Mouse (Mus musculus) MEL (cell line): ENCODE results near the gene 2310057J18Rik. TPM values are rescaled to one million over a fixed set of nuclear protein-coding genes. Genes with fewer than 3 reads are reported as not detected.
"Not testable (repeated sequence)": the region's sequence is repeated elsewhere in the genome, so short reads cannot be mapped to it uniquely, and the experiment has no call there.

Experiments used
- DNase-seq: peaks from one replicate; pipeline ENCODE4 v3.0.0; 2011; ENCODE audit warnings: low read depth, low spot score
- H3K27ac ChIP-seq: 2 replicates; pipeline ENCODE4 v1.5.1; 2012; ENCODE audit warnings: low read depth, mild to moderate bottlenecking, control low read depth, low read length, moderate library complexity; ENCODE audit not compliant: control insufficient read depth
- H3K27me3 ChIP-seq, 2 experiments: fragments of 150-350 bp in 1 of 2; sonication (generic) in 1 of 2; 2 replicates each; pipeline ENCODE4 v1.6.1; 2012; ENCODE audit warnings: low read length in 2 of 2, mild to moderate bottlenecking in 2 of 2, improper control_type of control experiment in 1 of 2, moderate library complexity in 1 of 2; ENCODE audit not compliant: insufficient read depth in 2 of 2, control insufficient read depth in 1 of 2
- H3K36me3 ChIP-seq, 2 experiments: 2 replicates each; pipeline ENCODE4 v1.6.1; 2012 to 2014; ENCODE audit warnings: low read length in 2 of 2, improper control_type of control experiment in 1 of 2, inconsistent platforms in 1 of 2, mild to moderate bottlenecking in 1 of 2; ENCODE audit not compliant: insufficient read depth in 2 of 2, control insufficient read depth in 1 of 2
- H3K4me1 ChIP-seq, 2 experiments: fragments of 150-350 bp in 1 of 2; sonication (generic) in 1 of 2; 2 replicates each; pipeline ENCODE4 v1.6.1; 2012; ENCODE audit warnings: low read length in 2 of 2, improper control_type of control experiment in 1 of 2, mild to moderate bottlenecking in 1 of 2; ENCODE audit not compliant: insufficient read depth in 2 of 2, control insufficient read depth in 1 of 2
- H3K4me3 ChIP-seq, 2 experiments: fragments of 150-350 bp in 1 of 2; sonication (generic) in 1 of 2; 2 replicates each; pipeline ENCODE4 v1.5.1; 2012; ENCODE audit warnings: low read depth in 2 of 2, low read length in 2 of 2, mild to moderate bottlenecking in 2 of 2, moderate library complexity in 2 of 2, control low read depth in 1 of 2, improper control_type of control experiment in 1 of 2; ENCODE audit not compliant: control insufficient read depth in 1 of 2, insufficient read depth in 1 of 2
- H3K79me2 ChIP-seq: 2 replicates; pipeline ENCODE4 v1.6.1; 2012; ENCODE audit warnings: mild to moderate bottlenecking, low read length, moderate library complexity; ENCODE audit not compliant: control insufficient read depth, poor library complexity, insufficient read depth
- H3K9ac ChIP-seq: 2 replicates; pipeline ENCODE4 v1.6.1; 2012; ENCODE audit warnings: low read depth, mild to moderate bottlenecking, control low read depth, low read length, moderate library complexity; ENCODE audit not compliant: control insufficient read depth, poor library complexity, severe bottlenecking
- H3K9me3 ChIP-seq: fragments of 150-350 bp; sonication (generic); replicated peaks from 2 replicates; pipeline ENCODE4 v1.6.1; 2012; ENCODE audit warnings: mild to moderate bottlenecking, low read length, improper control_type of control experiment, moderate library complexity; ENCODE audit not compliant: insufficient read depth
- CHD1 ChIP-seq: IDR thresholded peaks from 2 replicates; pipeline ENCODE4 v1.6.1; 2012; ENCODE audit warnings: low read depth, mild to moderate bottlenecking, inconsistent platforms, low read length, improper control_type of control experiment
- CHD2 ChIP-seq: IDR thresholded peaks from 2 replicates; pipeline ENCODE4 v1.6.1; 2011; ENCODE audit warnings: low read length, improper control_type of control experiment
- ELF1 ChIP-seq: IDR thresholded peaks from 2 replicates; pipeline ENCODE4 v1.6.1; 2014; ENCODE audit warnings: low read depth, mild to moderate bottlenecking, inconsistent platforms, low read length, improper control_type of control experiment, moderate library complexity
- EP300 ChIP-seq, 2 experiments: IDR thresholded peaks; 2 replicates each; pipeline ENCODE4 v1.6.1; 2011; ENCODE audit warnings: improper control_type of control experiment in 2 of 2, low read length in 2 of 2, low read depth in 1 of 2, mild to moderate bottlenecking in 1 of 2
- GABPA ChIP-seq: IDR thresholded peaks from 2 replicates; pipeline ENCODE4 v1.6.1; 2012; ENCODE audit warnings: low read depth, mild to moderate bottlenecking, inconsistent platforms, low read length, improper control_type of control experiment, moderate library complexity
- GATA1 ChIP-seq: IDR thresholded peaks from 2 replicates; pipeline ENCODE4 v1.6.1; 2011; ENCODE audit warnings: low read depth, low read length, improper control_type of control experiment
- HCFC1 ChIP-seq: IDR thresholded peaks from 2 replicates; pipeline ENCODE4 v1.6.1; 2012; ENCODE audit warnings: low read depth, mild to moderate bottlenecking, inconsistent platforms, low read length, improper control_type of control experiment, moderate library complexity
- JUND ChIP-seq: IDR thresholded peaks from 2 replicates; pipeline ENCODE4 v1.6.1; 2011; ENCODE audit warnings: low read depth, mild to moderate bottlenecking, improper control_type of control experiment, low read length
- KAT2A ChIP-seq: conservative IDR thresholded peaks from 2 replicates; pipeline ENCODE4 v1.6.1; 2012; ENCODE audit warnings: low read depth, low read length, improper control_type of control experiment, inconsistent platforms
- MAFK ChIP-seq: IDR thresholded peaks from 2 replicates; pipeline ENCODE4 v1.6.1; 2011; ENCODE audit warnings: low read depth, mild to moderate bottlenecking, low read length, improper control_type of control experiment, borderline replicate concordance
- MEF2A ChIP-seq: IDR thresholded peaks from 2 replicates; pipeline ENCODE4 v1.6.1; 2014; ENCODE audit warnings: low read depth, mild to moderate bottlenecking, inconsistent platforms, low read length, improper control_type of control experiment; ENCODE audit not compliant: poor library complexity, insufficient replicate concordance, severe bottlenecking; ENCODE audit errors: extremely low read depth
- MYC ChIP-seq: IDR thresholded peaks from 2 replicates; pipeline ENCODE4 v1.6.1; 2011; ENCODE audit warnings: low read depth, mild to moderate bottlenecking, low read length, improper control_type of control experiment, moderate library complexity
- NRF1 ChIP-seq: IDR thresholded peaks from 2 replicates; pipeline ENCODE4 v1.6.1; 2014; ENCODE audit warnings: low read depth, mild to moderate bottlenecking, inconsistent platforms, low read length, improper control_type of control experiment, moderate library complexity; ENCODE audit not compliant: poor library complexity, insufficient read depth, severe bottlenecking
- RAD21 ChIP-seq: IDR thresholded peaks from 2 replicates; pipeline ENCODE4 v1.6.1; 2011; ENCODE audit warnings: mild to moderate bottlenecking, low read depth, low read length, improper control_type of control experiment
- SIN3A ChIP-seq: IDR thresholded peaks from 2 replicates; pipeline ENCODE4 v1.6.1; 2012; ENCODE audit warnings: low read length, improper control_type of control experiment, inconsistent platforms
- TAL1 ChIP-seq: IDR thresholded peaks from 2 replicates; pipeline ENCODE4 v1.6.1; 2012; ENCODE audit warnings: mild to moderate bottlenecking, inconsistent platforms, low read length, moderate library complexity, mixed read lengths
- TCF12 ChIP-seq: IDR thresholded peaks from 2 replicates; pipeline ENCODE4 v1.6.1; 2014; ENCODE audit warnings: low read depth, mild to moderate bottlenecking, inconsistent platforms, low read length, improper control_type of control experiment, moderate library complexity
- USF1 ChIP-seq: IDR thresholded peaks from 2 replicates; pipeline ENCODE4 v1.6.1; 2014; ENCODE audit warnings: low read depth, mild to moderate bottlenecking, inconsistent platforms, low read length, improper control_type of control experiment, moderate library complexity
- USF2 ChIP-seq, 2 experiments: IDR thresholded peaks; 2 replicates each; pipeline ENCODE4 v1.6.1; 2011 to 2012; ENCODE audit warnings: improper control_type of control experiment in 2 of 2, low read length in 2 of 2, borderline replicate concordance in 1 of 2, inconsistent platforms in 1 of 2, low read depth in 1 of 2, mild to moderate bottlenecking in 1 of 2; ENCODE audit not compliant: insufficient read depth in 1 of 2
- ZKSCAN1 ChIP-seq: IDR thresholded peaks from 2 replicates; pipeline ENCODE4 v1.6.1; 2012; ENCODE audit warnings: low read depth, mild to moderate bottlenecking, inconsistent platforms, low read length, improper control_type of control experiment, moderate library complexity
- ZMIZ1 ChIP-seq: IDR thresholded peaks from 2 replicates; pipeline ENCODE4 v1.6.1; 2012; ENCODE audit warnings: low read depth, mild to moderate bottlenecking, inconsistent platforms, low read length, improper control_type of control experiment, moderate library complexity
- ZNF384 ChIP-seq: IDR thresholded peaks from 2 replicates; pipeline ENCODE4 v1.6.1; 2012; ENCODE audit warnings: low read depth, mild to moderate bottlenecking, inconsistent platforms, low read length, improper control_type of control experiment
- polyA plus RNA-seq, 2 experiments: library from polyadenylated mRNA; stranded (reverse) in 1 of 2; unstranded in 1 of 2; fragments of >175 nt in 1 of 2; fragments of >200 nt in 1 of 2; gene quantifications; 2 replicates each; pipeline versions ENCODE4 v1.2.1 to v1.2.4; 2012; ENCODE audit warnings: low replicate concordance in 2 of 2, low read depth in 1 of 2; ENCODE audit not compliant: insufficient read length in 2 of 2, insufficient read depth in 1 of 2, missing spikeins in 1 of 2
- total RNA-seq: library from RNA; depleted of rRNA; stranded (reverse); fragments of 300-350 nt; gene quantifications from 2 replicates; pipeline ENCODE4 v1.2.3, GENCODE M21; 2012; rRNA removed

The 2310057J18Rik gene
- total RNA-seq (not detected in 2 replicates), polyA plus RNA-seq (not detected)

DNA sequence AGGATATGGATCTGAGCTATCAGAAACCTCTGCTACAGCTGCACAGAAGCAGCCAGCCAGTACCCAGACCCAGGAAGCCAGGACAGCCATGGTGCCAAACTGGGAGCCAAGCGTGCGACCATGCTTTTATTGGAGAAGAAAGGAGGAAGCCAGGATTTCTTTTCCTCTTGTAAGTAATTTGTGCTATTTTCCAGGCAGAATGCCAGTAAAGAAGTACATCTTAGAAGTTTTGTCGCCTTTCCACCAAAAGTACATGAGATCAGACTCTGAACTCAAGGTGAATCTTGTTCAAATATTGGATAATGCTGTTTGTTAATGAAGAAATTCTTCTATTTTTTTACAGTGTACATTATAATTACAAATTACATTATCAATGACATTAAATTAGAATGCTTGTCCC is at the start of gene 2310057J18Rik:
TSS of gene 2310057J18Rik (minus strand) at position 101 of the 400 bp plus-strand sequence.
- Histone ChIP-seq H3K27ac (no peak within 1 kb of the TSS), H3K4me1 (no peaks in the 10 kb centered on the region), H3K4me3 (no peak within 1 kb of the TSS), H3K9me3 (no peaks in the 10 kb centered on the region), H3K79me2 (no peaks in the 10 kb centered on the region), H3K27me3 (no peaks in the 10 kb centered on the region), H3K9ac (no peak within 1 kb of the TSS), H3K36me3 (no peaks in the 10 kb centered on the region)
- no peak for DNase-seq
- no peak for TF ChIP-seq USF1
- TF ChIP-seq NRF1, result no peak
- no peak for TF ChIP-seq TAL1
- TF ChIP-seq MEF2A, result no peak
- no peak for TF ChIP-seq JUND
- no peak for TF ChIP-seq CHD2
- TF ChIP-seq ZKSCAN1, result no peak
- TF ChIP-seq ZNF384, result no peak
- no peak for TF ChIP-seq RAD21
- TF ChIP-seq SIN3A, result no peak
- no peak for TF ChIP-seq CHD1
- no peak for TF ChIP-seq KAT2A
- TF ChIP-seq GABPA, result no peak

DNA sequence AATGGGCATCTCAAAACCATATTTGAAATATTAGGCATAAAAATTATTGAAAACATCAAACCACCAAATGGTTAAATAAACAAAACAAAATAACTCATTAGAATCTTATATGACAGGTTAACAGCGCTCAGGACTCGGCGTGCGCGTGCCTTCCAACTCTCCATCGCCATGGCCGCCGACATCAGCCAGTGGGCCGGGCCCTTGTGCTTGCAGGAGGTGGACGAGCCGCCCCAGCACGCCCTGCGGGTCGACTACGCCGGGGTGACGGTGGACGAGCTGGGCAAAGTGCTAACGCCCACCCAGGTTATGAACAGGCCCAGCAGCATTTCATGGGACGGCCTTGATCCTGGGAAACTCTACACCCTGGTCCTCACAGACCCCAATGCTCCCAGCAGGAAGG is 43.9 kb upstream of the 2310057J18Rik start:
- H3K4me1 ChIP-seq, H3K4me3 ChIP-seq, H3K36me3 ChIP-seq, H3K9me3 ChIP-seq, H3K79me2 ChIP-seq, H3K27ac ChIP-seq, DNase-seq, H3K9ac ChIP-seq, H3K27me3 ChIP-seq: not testable (repeated sequence)

DNA sequence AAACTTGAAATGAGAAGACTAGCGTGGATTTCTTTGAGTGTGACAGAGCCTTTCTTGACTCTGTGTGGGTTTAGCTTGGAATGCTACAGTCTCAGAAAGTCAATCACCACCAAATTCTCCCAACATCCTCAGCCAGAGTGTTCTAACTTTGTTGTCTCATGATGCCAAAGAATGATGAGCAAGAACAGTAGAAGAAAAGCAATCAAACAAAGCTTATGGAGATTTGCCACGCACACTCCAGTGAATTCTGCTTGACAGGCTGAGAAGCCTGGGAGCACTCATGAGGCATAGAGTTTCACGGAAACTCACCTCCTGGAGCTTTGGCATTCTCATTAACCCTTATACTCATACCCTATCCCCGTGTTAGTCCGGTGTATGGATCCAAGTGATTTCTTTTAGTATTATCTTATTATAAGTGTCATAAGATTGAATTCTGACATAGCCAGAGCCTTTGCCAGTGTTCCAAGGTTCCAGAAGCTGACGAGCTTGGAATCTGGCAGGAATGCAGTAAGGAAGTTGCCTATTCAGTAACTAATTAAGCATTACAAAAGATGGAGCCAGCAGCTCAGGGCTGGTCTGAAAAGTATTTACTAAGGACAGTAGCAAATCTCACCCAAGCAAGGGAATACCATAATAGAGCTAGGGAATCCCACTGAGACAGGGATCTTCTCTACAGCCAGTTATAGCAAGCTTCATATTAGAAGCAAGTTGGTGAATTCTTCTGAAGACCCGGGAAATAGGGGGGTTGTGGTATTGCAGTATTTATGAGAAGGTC is 33.6 kb upstream of the 2310057J18Rik start:
- no peaks in the 10 kb centered on the region for H3K4me1 ChIP-seq
- no peaks in the 10 kb centered on the region for H3K27me3 ChIP-seq
- no peaks in the 10 kb centered on the region for H3K79me2 ChIP-seq
- DNase-seq, result no peak
- H3K36me3 ChIP-seq, result no peaks in the 10 kb centered on the region
- no peak for TF ChIP-seq MYC
- no peak for TF ChIP-seq EP300 (IDR thresholded peaks at IDR 0.05; ENCODE audit: low read depth in 1 of 2, low read length in 2 of 2)
- TF ChIP-seq ELF1, result no peak
- TF ChIP-seq TCF12, result no peak
- TF ChIP-seq GATA1, result no peak
- no peak for TF ChIP-seq ZMIZ1
- TF ChIP-seq JUND, result no peak
- no peak for TF ChIP-seq MAFK
- TF ChIP-seq CHD2, result no peak
- no peak for TF ChIP-seq HCFC1
- TF ChIP-seq TAL1, result no peak
- TF ChIP-seq GABPA, result no peak
- TF ChIP-seq ZKSCAN1, result no peak
- no peak for TF ChIP-seq NRF1
- no peak for TF ChIP-seq SIN3A
- no peak for TF ChIP-seq USF2 (IDR thresholded peaks at IDR 0.05; ENCODE audit: borderline replicate concordance in 1 of 2, insufficient read depth in 1 of 2, low read depth in 1 of 2, low read length in 2 of 2)
- no peak overlapping the region for H3K27ac ChIP-seq
- no peak overlapping the region for H3K9ac ChIP-seq
- H3K4me3 ChIP-seq, result no peak overlapping the region
- H3K9me3 ChIP-seq, result no peaks in the 10 kb centered on the region
